Mouse (Mus musculus): Measurements from ENCODE around the gene Cacna1h.

DNA sequence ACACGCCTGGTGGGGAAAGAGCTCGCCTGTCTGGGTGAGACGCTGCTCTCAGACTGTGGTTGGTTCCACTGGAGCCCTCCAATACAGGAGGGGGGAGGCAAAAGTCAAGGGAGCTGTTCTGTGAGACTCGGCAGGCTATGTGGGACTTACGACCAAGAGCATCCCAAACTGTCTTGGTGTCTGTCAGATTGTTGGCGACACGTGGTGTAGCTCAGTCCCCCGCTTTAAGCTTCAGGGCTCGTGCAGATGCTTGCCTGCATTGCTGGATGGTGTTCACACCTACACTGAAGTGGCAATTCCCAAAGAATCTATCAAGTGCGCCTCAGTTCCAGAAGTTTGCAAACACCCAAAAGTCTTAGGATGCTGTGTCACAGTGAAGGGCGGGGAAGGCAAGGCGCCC lies 14.3 kb upstream of the Cacna1h start:
- TF ChIP-seq CTCF (IDR thresholded peaks at IDR 0.05; ENCODE audit: borderline replicate concordance, extremely low read depth, insufficient read depth, insufficient read length) = no peak
- no peak for TF ChIP-seq POLR2A (IDR thresholded peaks at IDR 0.05; ENCODE audit: borderline replicate concordance, extremely low read depth, insufficient read depth, insufficient read length, poor library complexity, severe bottlenecking)

Measured in brain, embryonic 14.5 days (tissue).